Mouse (Mus musculus): Measurements from ENCODE around the gene Fyb. TPM values are rescaled to one million over a fixed set of nuclear protein-coding genes. Genes with fewer than 3 reads are reported as not detected.

Fyb gene
- polyA plus RNA-seq, 1 experiment from 2014 or later, result 7.9 TPM

DNA sequence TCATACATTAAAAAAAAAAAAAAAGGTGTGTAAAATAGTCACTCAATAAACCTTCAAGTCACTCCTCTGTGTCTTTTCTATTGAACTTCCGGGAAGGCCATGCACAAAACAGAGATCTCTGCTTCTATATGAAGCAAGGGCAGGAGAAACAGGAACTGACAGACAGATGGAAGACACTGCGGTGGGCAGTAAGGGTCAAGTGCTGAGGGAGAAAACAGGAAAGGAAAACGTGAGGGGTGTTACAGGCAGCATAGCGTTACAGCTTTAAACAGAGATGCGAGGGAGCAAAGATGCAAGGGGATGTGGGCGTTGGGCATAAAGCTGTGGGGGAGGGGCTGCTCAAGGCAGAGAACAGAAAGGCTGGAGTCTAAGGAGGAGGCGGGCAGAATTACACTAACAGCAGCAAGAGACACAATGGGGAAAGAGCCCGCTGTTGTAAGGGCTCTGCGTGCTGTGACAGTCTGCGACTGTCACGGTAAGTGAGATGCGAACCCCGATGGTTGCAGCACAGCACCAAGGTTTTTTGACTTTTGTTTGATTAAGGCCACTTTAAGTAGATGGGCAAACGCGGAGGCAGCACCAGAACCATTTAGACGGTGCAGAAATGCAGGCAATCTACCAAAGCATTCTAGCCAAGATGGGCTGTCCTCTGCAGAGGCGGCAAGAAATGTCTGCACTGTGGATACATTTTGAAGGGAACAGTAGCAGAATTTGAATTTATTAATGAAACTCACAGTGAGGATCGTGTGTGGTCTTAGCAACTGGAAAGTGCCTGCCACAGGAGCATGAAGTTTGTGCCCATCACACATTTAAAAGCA lies 101.9 kb downstream of the Fyb start:
- peak; percentile 11; the same call in 1 of the 2 replicates for ATAC-seq (ENCODE audit: low read depth)
- 15% methylated on average over 18 of the region's 18 CpGs for WGBS
- H3K9ac ChIP-seq (ENCODE audit: low read length), result peak overlapping the region; percentile 39

GRCm38 (mm10) chr15:6625607-6626033 lies 103.0 kb downstream of the Fyb start:
- Histone ChIP-seq H3K9ac (ENCODE audit: low read length) (no peak overlapping the region), H3K27ac (ENCODE audit: low read length) (no peak overlapping the region), H3K27me3 (ENCODE audit: control insufficient read depth, insufficient read depth, low read depth, low read length) (no peaks in the 10 kb centered on the region), H3K4me1 (replicated peaks; ENCODE audit: control insufficient read depth, insufficient read depth, low read length) (peaks cover 10% of the 10 kb centered on the region), H3K36me3 (ENCODE audit: control insufficient read depth, insufficient read depth, low read length) (no peaks in the 10 kb centered on the region), H3K4me2 (ENCODE audit: low read depth, low read length) (peak overlapping the region; percentile 41), H3K4me3 (ENCODE audit: low read length) (peak overlapping the region; percentile 19; the same call in 1 of the 2 replicates), H3K9me3 (ENCODE audit: control insufficient read depth, low read length) (no peaks in the 10 kb centered on the region)
- WGBS, result 3% methylated on average over 6 of the region's 6 CpGs
- peak; percentile 59; the same call in 1 of the 2 replicates for ATAC-seq (ENCODE audit: low read depth)

More for the DNA sequence above, 101.9 kb downstream of the Fyb start:
- H3K9me3 ChIP-seq (ENCODE audit: control insufficient read depth, low read length), result no peaks in the 10 kb centered on the region
- no peaks in the 10 kb centered on the region for H3K27me3 ChIP-seq (ENCODE audit: control insufficient read depth, insufficient read depth, low read depth, low read length)
- no peak overlapping the region for H3K27ac ChIP-seq (ENCODE audit: low read length)
- H3K4me3 ChIP-seq (ENCODE audit: low read length), result peak overlapping the region; percentile 25
- H3K36me3 ChIP-seq (ENCODE audit: control insufficient read depth, insufficient read depth, low read length), result no peaks in the 10 kb centered on the region
- peak overlapping the region; percentile 41 for H3K4me2 ChIP-seq (ENCODE audit: low read depth, low read length)
- H3K4me1 ChIP-seq (replicated peaks; ENCODE audit: control insufficient read depth, insufficient read depth, low read length), result peaks cover 10% of the 10 kb centered on the region

- Histone ChIP-seq H3K9ac (ENCODE audit: low read length) (no peak overlapping the region), H3K36me3 (ENCODE audit: control insufficient read depth, insufficient read depth, low read length) (no peaks in the 10 kb centered on the region), H3K4me2 (ENCODE audit: low read depth, low read length) (no peak overlapping the region), H3K9me3 (ENCODE audit: control insufficient read depth, low read length) (no peaks in the 10 kb centered on the region), H3K27me3 (ENCODE audit: control insufficient read depth, insufficient read depth, low read depth, low read length) (no peaks in the 10 kb centered on the region), H3K4me1 (replicated peaks; ENCODE audit: control insufficient read depth, insufficient read depth, low read length) (peaks cover 10% of the 10 kb centered on the region), H3K27ac (ENCODE audit: low read length) (no peak overlapping the region), H3K4me3 (ENCODE audit: low read length) (no peak overlapping the region)
- 56% methylated on average over 5 of the region's 5 CpGs for WGBS
- no peak; the same call in 1 of the 2 replicates for ATAC-seq (ENCODE audit: low read depth)
These were observed 103.5 kb downstream of the Fyb start for GRCm38 (mm10) chr15:6626123-6626522.

DNA sequence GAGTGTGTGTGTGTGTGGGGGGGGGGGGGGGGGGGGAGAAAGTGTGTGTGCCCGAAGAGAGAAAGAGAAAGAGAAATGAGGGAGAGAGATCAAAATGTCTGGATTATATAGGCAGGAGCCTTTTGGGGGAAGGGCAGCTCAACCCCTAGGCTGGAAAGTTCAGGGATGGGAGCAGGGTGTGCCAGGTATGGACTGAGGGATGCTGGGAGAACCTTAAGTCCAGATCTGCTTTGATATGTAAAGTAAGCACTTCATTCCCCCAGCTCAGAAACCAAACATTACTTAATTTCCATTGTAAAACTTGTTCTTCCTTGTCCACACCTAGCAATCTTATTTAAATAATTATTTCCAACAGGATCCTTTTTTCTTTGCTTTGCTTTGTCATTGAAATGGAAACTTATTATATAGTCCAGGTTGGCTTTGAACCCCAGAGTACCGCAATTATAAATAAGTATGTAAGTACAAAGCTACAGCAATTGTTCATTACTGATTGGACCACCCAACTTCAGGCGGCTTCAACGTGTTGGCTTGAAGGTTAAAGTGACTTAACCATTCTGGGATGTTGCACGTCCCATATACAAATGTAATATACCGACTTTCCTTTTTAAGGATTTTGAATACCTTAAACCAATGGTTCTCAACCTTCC lies 105.9 kb downstream of the Fyb start:
- H3K9me3 ChIP-seq (ENCODE audit: control insufficient read depth, low read length), result no peaks in the 10 kb centered on the region
- no peak for ATAC-seq (ENCODE audit: low read depth)
- H3K4me2 ChIP-seq (ENCODE audit: low read depth, low read length), result no peak overlapping the region
- WGBS, result 81% methylated on average over 6 of the region's 6 CpGs
- H3K36me3 ChIP-seq (ENCODE audit: control insufficient read depth, insufficient read depth, low read length), result no peaks in the 10 kb centered on the region
- H3K4me1 ChIP-seq (replicated peaks; ENCODE audit: control insufficient read depth, insufficient read depth, low read length), result peaks cover 10% of the 10 kb centered on the region
- H3K27ac ChIP-seq (ENCODE audit: low read length), result no peak overlapping the region
- H3K9ac ChIP-seq (ENCODE audit: low read length), result no peak overlapping the region
- H3K27me3 ChIP-seq (ENCODE audit: control insufficient read depth, insufficient read depth, low read depth, low read length), result no peaks in the 10 kb centered on the region
- H3K4me3 ChIP-seq (ENCODE audit: low read length), result no peak overlapping the region

- no peaks in the 10 kb centered on the region for H3K9me3 ChIP-seq (ENCODE audit: control insufficient read depth, low read length)
- no peak overlapping the region for H3K9ac ChIP-seq (ENCODE audit: low read length)
- H3K4me1 ChIP-seq (replicated peaks; ENCODE audit: control insufficient read depth, insufficient read depth, low read length), result peaks cover 10% of the 10 kb centered on the region
- H3K27ac ChIP-seq (ENCODE audit: low read length), result no peak overlapping the region
- no peak overlapping the region for H3K4me2 ChIP-seq (ENCODE audit: low read depth, low read length)
- no peaks in the 10 kb centered on the region for H3K27me3 ChIP-seq (ENCODE audit: control insufficient read depth, insufficient read depth, low read depth, low read length)
- H3K36me3 ChIP-seq (ENCODE audit: control insufficient read depth, insufficient read depth, low read length), result no peaks in the 10 kb centered on the region
- WGBS, result 61% methylated on average over 4 of the region's 4 CpGs
- no peak for ATAC-seq (ENCODE audit: low read depth)
- no peak overlapping the region for H3K4me3 ChIP-seq (ENCODE audit: low read length)
These were observed 106.5 kb downstream of the Fyb start for GRCm38 (mm10) chr15:6629174-6629573.

DNA sequence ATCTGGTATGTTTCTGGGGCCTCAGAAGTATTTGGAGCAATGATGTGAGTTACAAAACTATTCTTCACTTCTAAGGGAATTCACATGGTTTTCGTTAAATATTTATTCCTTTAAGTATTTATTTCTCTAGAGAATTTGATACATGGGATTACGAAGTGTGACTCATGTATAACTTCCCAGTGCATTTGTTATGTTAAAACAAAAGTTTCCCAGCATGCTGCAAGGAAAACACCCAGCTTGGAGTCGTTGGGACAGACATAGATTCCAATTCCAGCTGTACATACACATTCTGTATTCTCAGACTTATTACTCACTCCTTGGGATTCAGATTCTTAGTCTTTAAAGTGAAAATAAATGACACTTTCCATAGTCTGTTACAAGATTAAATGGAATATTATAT lies 112.8 kb downstream of the Fyb start:
- Histone ChIP-seq H3K9me3 (ENCODE audit: control insufficient read depth, low read length) (no peaks in the 10 kb centered on the region), H3K36me3 (ENCODE audit: control insufficient read depth, insufficient read depth, low read length) (no peaks in the 10 kb centered on the region), H3K9ac (ENCODE audit: low read length) (no peak overlapping the region), H3K27me3 (ENCODE audit: control insufficient read depth, insufficient read depth, low read depth, low read length) (no peaks in the 10 kb centered on the region), H3K4me2 (ENCODE audit: low read depth, low read length) (no peak overlapping the region), H3K4me1 (replicated peaks; ENCODE audit: control insufficient read depth, insufficient read depth, low read length) (no peaks in the 10 kb centered on the region), H3K4me3 (ENCODE audit: low read length) (no peak overlapping the region), H3K27ac (ENCODE audit: low read length) (no peak overlapping the region)
- 46% methylated on average over 3 of the region's 3 CpGs for WGBS
- no peak for ATAC-seq (ENCODE audit: low read depth)

DNA sequence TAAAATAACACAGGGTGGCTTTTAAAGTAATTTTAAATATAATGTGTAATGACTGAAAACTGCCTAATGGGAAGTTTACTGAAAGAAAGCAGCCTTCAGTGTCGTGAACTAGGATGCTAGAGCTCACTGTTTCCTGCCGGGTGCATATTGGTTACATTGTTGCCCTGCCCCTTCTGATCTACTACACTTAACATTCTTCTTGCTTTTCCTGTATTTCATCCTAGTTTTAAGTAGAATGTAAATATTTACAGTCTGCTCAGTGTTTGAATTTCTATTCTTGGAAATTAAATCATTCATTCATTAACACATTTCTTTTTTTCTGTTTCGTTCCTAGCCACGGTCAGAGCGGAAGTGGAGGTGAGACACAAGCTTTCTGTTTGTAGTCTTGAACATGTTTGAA lies 119.6 kb downstream of the Fyb start:
- 25% methylated on average over 5 of the region's 5 CpGs for WGBS

DNA sequence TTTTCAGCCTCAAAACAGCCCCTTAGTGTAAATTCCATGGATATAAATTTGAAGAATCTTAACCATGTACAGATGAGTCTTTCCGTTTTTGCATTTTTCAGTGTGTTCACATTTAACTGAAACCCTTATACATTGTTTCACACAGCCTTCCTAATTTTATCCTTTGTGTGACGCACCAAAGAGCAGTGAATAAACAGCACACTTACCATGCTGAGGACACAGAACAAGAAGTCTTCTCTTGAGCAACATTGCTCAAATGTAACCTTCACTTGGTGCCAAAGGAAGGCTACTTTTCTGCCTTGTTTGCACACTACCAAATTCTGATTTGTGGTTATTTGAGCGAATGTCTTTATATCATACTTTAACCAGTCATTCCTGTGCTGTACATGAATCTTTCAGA lies 122.8 kb downstream of the Fyb start:
- Histone ChIP-seq H3K4me2 (ENCODE audit: low read depth, low read length) (no peak overlapping the region), H3K27me3 (ENCODE audit: control insufficient read depth, insufficient read depth, low read depth, low read length) (no peaks in the 10 kb centered on the region), H3K27ac (ENCODE audit: low read length) (no peak overlapping the region), H3K9me3 (ENCODE audit: control insufficient read depth, low read length) (no peaks in the 10 kb centered on the region), H3K4me1 (replicated peaks; ENCODE audit: control insufficient read depth, insufficient read depth, low read length) (peaks cover 5% of the 10 kb centered on the region; the same call in 1 of the 2 replicates), H3K4me3 (ENCODE audit: low read length) (no peak overlapping the region), H3K9ac (ENCODE audit: low read length) (no peak overlapping the region), H3K36me3 (ENCODE audit: control insufficient read depth, insufficient read depth, low read length) (no peaks in the 10 kb centered on the region)
- WGBS, result 68% methylated on average over 3 of the region's 3 CpGs
- no peak for ATAC-seq (ENCODE audit: low read depth)

More for the DNA sequence above, 119.6 kb downstream of the Fyb start:
- H3K4me1 ChIP-seq (replicated peaks; ENCODE audit: control insufficient read depth, insufficient read depth, low read length), result peaks cover 5% of the 10 kb centered on the region; the same call in 1 of the 2 replicates
- peak; percentile 74 for ATAC-seq (ENCODE audit: low read depth)
- no peaks in the 10 kb centered on the region for H3K27me3 ChIP-seq (ENCODE audit: control insufficient read depth, insufficient read depth, low read depth, low read length)
- H3K9me3 ChIP-seq (ENCODE audit: control insufficient read depth, low read length), result no peaks in the 10 kb centered on the region
- no peak overlapping the region for H3K27ac ChIP-seq (ENCODE audit: low read length)
- H3K4me2 ChIP-seq (ENCODE audit: low read depth, low read length), result no peak overlapping the region
- H3K9ac ChIP-seq (ENCODE audit: low read length), result no peak overlapping the region
- H3K36me3 ChIP-seq (ENCODE audit: control insufficient read depth, insufficient read depth, low read length), result no peaks in the 10 kb centered on the region
- no peak overlapping the region for H3K4me3 ChIP-seq (ENCODE audit: low read length)

GRCm38 (mm10) chr15:6647066-6647465 lies 124.4 kb downstream of the Fyb start:
- Histone ChIP-seq H3K9ac (ENCODE audit: low read length) (no peak overlapping the region), H3K9me3 (ENCODE audit: control insufficient read depth, low read length) (no peaks in the 10 kb centered on the region), H3K27ac (ENCODE audit: low read length) (no peak overlapping the region), H3K4me1 (replicated peaks; ENCODE audit: control insufficient read depth, insufficient read depth, low read length) (no peaks in the 10 kb centered on the region), H3K4me3 (ENCODE audit: low read length) (no peak overlapping the region), H3K27me3 (ENCODE audit: control insufficient read depth, insufficient read depth, low read depth, low read length) (no peaks in the 10 kb centered on the region), H3K4me2 (ENCODE audit: low read depth, low read length) (no peak overlapping the region), H3K36me3 (ENCODE audit: control insufficient read depth, insufficient read depth, low read length) (no peaks in the 10 kb centered on the region)
- no peak for ATAC-seq (ENCODE audit: low read depth)
- WGBS, result 88% methylated on average over 1 of the region's 1 CpGs
